Mouse (Mus musculus): ENCODE measurements around the gene March6. TPM values are rescaled to one million over a fixed set of nuclear protein-coding genes. Genes with fewer than 3 reads are reported as not detected.
A peak's percentile ranks its signal among the peaks of the same experiment; 100 is the strongest.

The March6 gene
- total RNA-seq, 2 experiments from 2014 or later = 191 to 204 TPM

DNA sequence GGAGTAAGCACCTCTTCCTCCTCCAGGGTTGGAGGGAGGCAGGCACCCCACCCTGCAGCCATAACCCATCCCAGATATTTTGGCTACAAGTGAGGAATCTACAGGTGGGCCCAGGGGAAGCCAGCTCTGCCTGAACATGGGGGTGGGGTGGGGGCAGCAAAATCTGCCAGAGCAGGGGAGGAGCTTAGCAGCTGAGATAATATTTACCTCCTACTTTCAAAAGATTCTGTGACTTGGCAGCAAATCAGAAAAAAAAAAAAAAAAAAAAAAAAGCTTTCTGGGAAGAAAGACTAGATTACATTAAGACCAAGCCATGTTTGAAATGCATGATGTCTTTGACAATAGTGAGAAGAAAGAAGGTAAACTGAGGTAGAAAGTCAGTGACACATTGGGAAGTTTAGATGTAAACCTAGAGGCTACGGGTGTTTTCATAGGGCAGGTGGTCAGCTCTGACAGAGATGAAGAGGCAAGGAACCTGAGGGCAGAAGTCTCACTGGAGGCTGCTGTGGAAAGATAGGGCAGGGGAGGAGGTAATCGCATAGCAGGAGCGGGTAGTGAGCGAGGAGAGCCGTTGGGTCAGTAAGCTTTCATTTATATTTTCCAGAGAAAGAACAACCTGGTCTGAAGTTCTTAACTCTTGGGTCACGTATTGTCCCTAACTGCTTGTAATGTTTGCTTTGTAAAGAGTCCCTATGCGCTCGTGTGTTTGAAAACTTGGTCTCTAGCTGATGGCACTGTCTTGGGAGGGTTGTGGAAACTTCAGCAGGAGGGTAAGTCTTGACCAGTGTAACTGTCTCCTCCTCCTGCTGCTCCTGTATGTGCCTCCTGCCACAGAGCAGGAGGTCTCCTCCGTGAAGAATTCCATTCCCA, 9.0 kb upstream of the March6 start:
- no peak for TF ChIP-seq CTCF (IDR thresholded peaks at IDR 0.05)
- H3K27ac ChIP-seq = no peak overlapping the region
- H3K4me3 ChIP-seq = no peak overlapping the region
- no peak for DNase-seq (ENCODE audit: extremely low spot score in 1 of 2, low spot score in 2 of 2)
- intact Hi-C loops (cut with DNase I) = loop anchor here (5.0 kb wide), 1 partner anchor 32 kb away; no protein-coding TSS in a partner anchor

DNA sequence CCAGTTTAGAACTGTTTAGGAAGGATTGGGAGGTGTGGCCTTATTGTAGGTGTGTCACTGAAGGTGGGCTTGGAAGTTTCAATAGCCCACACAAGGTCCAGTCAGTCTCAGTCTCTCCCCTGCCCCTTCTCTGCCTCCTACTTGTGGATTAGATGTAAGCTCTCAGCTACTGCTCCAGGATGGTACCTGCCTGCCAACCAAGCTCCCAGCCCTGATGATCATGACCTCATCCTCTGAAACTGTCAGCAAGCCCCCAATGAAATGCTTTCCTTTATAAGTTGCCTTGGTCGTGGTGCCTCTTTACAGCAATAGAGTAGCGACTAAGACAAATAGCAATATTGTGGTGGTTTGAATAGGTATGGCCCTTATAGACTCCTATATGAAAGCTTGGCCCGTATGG, 7.5 kb upstream of the March6 start:
- Histone ChIP-seq H3K4me3 (no peak overlapping the region), H3K27ac (no peak overlapping the region)
- intact Hi-C loops (cut with DNase I) = loop anchor here (5.0 kb wide), 1 partner anchor 34 kb away; no protein-coding TSS in a partner anchor
- TF ChIP-seq CTCF (IDR thresholded peaks at IDR 0.05) = no peak
- no peak for DNase-seq (ENCODE audit: extremely low spot score in 1 of 2, low spot score in 2 of 2)

DNA sequence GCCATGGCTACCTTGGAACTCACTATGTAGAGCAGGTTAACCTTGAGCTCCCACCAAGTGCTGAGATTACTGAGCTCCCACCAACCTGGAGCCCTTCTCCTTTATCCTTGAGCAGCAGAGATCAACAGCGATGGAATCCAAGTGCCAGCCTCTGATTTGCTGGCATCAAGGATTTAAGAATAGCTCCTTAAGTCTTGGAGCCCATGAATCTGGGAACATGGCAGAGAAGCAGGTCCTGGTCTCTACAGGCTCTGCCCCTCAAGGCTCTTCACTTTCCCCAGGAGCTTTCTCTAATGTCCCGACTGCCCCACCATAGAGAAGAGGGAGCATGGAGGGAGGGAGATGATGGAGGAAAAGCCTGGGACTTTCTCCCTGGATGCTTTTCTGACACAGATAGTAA, 6.9 kb upstream of the March6 start:
- Histone ChIP-seq H3K4me3 (no peak overlapping the region), H3K27ac (no peak overlapping the region)
- DNase-seq (ENCODE audit: extremely low spot score in 1 of 2, low spot score in 2 of 2) = no peak
- no peak for TF ChIP-seq CTCF (IDR thresholded peaks at IDR 0.05)
- intact Hi-C loops (cut with DNase I) = loop anchor here (5.0 kb wide), 1 partner anchor 35 kb away; no protein-coding TSS in a partner anchor

DNA sequence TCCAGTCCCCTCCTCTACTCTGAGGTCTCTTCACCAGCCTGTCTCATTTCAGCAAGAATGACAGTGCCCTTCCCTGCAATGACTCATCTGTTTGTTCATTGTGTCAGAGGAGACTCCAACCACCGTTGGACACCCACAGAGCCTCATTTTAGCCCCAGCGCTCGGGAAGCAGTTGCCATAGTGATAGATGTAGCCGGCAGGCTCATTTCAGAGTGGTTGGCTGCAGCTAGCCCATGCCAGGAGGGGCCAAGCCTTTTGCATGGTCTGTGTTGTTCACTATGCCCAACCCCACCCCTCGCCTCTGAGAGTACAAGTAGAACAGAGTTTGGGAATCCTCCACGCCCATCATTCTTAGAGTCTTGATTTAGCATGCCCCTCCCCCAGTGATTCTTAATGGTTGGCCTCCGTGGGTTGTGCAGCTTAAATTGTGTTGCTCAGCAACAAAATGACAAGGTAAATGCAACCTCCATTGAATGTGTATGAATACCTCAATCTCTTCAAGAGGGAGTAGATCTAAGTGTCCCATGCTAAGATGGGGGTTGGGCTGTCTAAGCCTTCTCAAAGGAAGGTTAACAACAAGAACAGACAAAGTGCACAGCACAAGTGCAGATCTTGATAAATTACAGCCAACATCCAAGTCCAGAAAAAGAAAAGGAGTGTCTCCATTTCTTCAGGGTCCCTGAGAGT, 5.3 kb upstream of the March6 start:
- Histone ChIP-seq H3K27ac (peak overlapping the region; percentile 69), H3K4me3 (no peak overlapping the region)
- DNase-seq (ENCODE audit: extremely low spot score in 1 of 2, low spot score in 2 of 2) = peak; percentile 61 to 68
- no peak for TF ChIP-seq CTCF (IDR thresholded peaks at IDR 0.05)
- intact Hi-C loops (cut with DNase I) = loop anchor here (5.0 kb wide), 1 partner anchor 36 kb away; no protein-coding TSS in a partner anchor

DNA sequence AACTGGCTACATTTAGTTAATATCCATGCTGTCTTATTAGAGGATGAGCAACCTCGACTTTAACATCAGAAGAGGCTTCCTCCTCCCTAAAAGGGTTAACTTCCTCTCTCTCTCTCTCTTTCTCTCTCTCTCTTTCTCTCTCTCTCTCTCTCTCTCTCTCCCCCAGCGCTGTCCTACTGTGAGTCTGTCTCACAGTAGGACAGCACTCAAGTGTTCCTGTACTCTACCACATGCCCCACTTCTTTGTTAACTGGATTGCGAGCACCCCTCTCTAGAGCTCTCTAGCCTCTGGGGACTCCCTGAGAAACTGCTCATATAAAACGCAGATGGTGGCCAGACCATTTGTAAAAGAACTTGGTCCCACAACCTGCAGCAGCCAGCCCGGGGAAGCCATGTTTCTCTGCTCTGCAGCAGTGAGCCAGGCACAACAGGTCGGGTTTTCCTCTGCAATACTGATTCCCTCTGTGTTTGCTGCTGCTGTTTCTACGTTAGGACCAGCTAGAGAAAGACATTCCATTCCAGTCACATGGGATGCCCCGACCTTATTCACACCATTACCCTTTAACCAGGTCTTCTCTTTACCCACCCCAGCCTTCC, 4.5 kb upstream of the March6 start:
- H3K27ac ChIP-seq = peak overlapping the region; percentile 69
- H3K4me3 ChIP-seq = no peak overlapping the region
- TF ChIP-seq CTCF (IDR thresholded peaks at IDR 0.05) = no peak
- DNase-seq (ENCODE audit: extremely low spot score in 1 of 2, low spot score in 2 of 2) = no peak
- intact Hi-C loops (cut with DNase I) = loop anchor here (5.0 kb wide), 1 partner anchor 37 kb away; no protein-coding TSS in a partner anchor

DNA sequence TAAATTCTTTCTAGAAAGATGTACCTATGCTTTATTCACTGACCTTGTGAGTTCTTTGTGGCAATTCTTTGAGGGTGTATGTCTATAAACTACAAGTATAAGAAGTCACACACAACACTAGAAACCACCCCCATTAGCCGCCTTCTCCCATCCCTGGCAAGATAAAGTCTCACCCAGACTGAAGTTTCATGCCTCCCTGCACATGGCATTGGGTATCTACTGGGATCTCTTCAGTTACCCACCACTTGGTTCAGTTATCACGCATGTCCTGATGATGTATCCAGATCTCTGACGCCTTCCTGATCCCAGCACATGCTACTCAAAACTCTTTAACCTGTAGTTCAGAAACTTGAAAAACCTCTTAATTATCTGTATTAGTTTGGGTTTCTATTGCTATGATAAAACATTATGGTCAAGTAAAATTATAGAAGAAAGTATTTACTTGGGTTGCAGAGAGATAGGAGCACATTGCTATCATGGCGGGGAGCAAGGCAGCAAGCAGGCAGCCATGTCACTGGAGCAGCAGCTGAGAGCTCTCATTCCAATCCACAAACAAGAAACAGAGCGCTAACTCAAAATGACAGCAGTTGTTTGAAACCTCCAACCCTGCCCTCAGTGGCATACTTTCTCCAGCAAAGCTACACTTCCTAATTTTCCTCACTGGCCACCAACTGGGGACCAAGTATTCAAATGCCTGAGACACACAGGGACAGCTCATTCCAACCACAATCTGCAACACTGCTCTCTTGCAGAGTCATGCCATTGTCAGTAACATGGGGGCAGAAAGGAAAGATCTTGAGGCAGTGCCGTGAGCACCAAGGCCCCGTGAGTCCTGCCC, 3.8 kb upstream of the March6 start:
- DNase-seq (ENCODE audit: extremely low spot score in 1 of 2, low spot score in 2 of 2) = no peak
- H3K27ac ChIP-seq = peak overlapping the region; percentile 69; the same call in 1 of the 2 replicates
- no peak for TF ChIP-seq CTCF (IDR thresholded peaks at IDR 0.05)
- H3K4me3 ChIP-seq = no peak overlapping the region
- intact Hi-C loops (cut with DNase I) = loop anchor here (5.0 kb wide), 2 partner anchors 38 to 53 kb away; no protein-coding TSS in a partner anchor

DNA sequence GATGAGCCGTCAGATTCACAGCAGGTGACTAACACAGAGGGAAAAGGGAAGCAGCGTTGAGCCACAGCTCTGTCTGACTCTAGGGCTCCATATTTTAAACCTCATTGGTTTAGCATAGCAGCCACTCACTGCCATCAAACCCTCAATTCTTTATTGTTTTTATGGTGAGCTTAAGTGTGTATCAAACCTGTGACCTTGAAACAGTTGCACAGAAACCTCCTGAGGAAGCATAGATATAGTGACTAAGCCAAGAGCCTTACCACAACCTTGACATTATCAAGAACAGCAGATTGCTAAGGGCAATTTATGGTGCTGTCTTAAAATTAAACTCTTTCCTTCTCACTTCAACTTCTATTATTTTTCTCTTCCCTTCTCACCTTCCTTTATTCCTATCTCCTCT, 2.7 kb upstream of the March6 start:
- no peak for TF ChIP-seq CTCF (IDR thresholded peaks at IDR 0.05)
- no peak overlapping the region for H3K4me3 ChIP-seq
- H3K27ac ChIP-seq = no peak overlapping the region
- intact Hi-C loops (cut with DNase I) = loop anchor here (5.0 kb wide), 1 partner anchor 54 kb away; no protein-coding TSS in a partner anchor
- DNase-seq (ENCODE audit: extremely low spot score in 1 of 2, low spot score in 2 of 2) = no peak

DNA sequence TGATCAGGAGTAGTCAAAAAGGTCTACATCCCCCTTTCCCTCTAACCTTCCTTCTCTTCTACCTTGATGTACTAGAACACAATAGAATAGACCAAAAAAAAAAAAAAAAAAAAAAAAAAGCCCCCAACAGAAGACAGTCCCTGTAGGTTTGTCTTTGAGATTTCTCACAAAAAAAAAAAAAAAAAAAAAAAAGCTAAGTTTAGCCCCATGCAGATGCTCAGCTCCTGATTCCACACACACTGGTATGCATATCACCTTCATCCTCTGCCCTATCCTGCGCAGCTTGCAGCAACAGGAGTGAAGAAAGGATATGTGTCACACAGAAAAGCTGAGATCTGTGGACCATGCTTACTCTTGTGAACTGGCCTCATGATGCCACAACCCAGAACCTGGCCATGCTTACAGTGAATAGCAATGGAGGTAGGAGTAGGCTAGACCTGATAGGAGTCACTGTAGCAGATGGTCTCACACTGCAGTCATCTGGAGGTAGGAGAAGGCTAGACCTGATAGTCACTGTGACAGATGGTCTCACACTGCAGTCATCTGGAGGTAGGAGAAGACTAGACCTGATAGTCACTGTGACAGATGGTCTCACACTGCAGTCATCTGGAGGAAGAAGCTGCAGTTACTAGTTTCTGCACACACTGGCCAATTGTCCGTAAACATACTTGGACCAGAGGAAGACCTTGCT, 1.6 kb upstream of the March6 start:
- TF ChIP-seq CTCF (IDR thresholded peaks at IDR 0.05) = no peak
- Histone ChIP-seq H3K4me3 (no peak overlapping the region), H3K27ac (no peak overlapping the region)
- DNase-seq (ENCODE audit: extremely low spot score in 1 of 2, low spot score in 2 of 2) = no peak
- intact Hi-C loops (cut with DNase I) = loop anchor here (5.0 kb wide), 1 partner anchor 55 kb away; no protein-coding TSS in a partner anchor

DNA sequence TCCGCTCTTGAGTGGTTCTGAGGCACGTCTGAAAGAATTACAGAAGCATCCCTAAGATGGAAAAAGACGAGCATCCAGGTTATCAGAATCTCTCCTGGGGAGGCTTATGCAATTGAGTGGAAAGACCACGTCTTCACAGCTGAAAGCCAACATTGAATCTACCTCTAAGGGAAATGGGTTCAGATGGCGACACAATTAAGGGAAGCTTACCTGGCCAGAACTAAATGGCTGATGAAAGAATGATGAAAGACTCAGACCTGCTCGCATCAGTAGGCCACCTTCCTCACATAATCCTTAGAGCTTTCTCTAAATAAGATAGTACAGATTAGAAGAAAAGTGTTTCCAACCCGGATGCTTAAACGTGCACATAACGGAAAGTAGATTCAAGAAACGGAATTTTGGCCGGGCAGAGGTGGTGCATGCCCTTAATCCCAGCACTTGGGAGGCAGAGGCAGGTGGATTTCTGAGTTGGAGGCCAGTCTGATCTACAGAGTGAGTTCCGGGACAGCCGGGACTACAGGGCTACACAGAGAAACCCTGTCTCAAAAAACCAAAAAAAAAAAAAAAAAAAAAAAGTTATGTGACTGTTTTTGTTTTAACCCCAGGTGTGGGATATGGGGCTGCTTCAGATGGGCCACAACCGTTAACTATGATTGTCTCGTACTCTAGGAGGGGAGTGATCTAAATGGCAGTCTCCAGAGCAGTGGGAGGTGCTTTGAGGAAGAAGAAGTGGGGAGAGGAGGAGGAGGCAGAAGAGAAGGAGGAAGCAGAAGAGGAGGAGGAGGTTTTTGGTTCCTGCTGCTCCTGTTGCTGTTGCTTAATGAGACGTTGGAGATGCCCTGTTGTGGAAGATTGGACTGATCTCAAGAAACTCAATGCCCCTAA, 835 bp upstream of the March6 start:
- no peak for TF ChIP-seq CTCF (IDR thresholded peaks at IDR 0.05)
- Histone ChIP-seq H3K4me3 (peak overlapping the region; percentile 91), H3K27ac (peak overlapping the region; percentile 97)
- no peak for DNase-seq (ENCODE audit: extremely low spot score in 1 of 2, low spot score in 2 of 2)
- intact Hi-C loops (cut with DNase I) = loop anchor here (5.0 kb wide), 1 partner anchor 56 kb away; no protein-coding TSS in a partner anchor

All from left cerebral cortex, adult 2 months (tissue).